Mouse (Mus musculus) layer of hippocampus, postnatal 10 days (tissue): Measurements from ENCODE around the gene Tnks2. TPM values are rescaled to one million over a fixed set of nuclear protein-coding genes. Genes with fewer than 3 reads are reported as not detected.

Source experiments
- DNase-seq, 2 experiments: peaks; one replicate each; pipeline ENCODE4 v3.0.0; 2021; ENCODE audit warnings: low spot score in 2 of 2
- total RNA-seq, 2 experiments: library from RNA; stranded (reverse); gene quantifications; 2 replicates each; pipeline ENCODE4 v1.2.3; 2021

The Tnks2 gene
- total RNA-seq, 2 experiments from 2014 or later: 137 to 143 TPM

DNA sequence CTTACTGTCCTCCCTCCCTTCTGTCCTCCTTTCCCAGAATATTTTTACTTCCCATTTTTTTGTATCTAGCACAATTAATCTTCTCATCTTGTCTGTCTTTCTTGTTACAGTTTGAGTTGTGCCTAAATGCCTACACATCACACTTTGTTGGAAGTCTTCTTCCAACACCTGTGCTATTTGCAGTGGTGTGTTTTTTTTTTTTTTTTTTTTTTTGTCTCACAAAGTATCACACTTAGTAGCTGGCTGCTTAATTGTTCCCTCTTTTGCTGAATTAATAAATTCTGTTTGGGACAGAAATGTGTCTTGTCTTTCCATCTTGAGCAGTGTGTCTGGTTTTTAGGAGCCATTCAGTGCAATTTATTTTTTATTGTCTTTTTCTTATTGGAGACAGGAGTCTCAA, 95.8 kb downstream of the Tnks2 start:
- no peak for DNase-seq

DNA sequence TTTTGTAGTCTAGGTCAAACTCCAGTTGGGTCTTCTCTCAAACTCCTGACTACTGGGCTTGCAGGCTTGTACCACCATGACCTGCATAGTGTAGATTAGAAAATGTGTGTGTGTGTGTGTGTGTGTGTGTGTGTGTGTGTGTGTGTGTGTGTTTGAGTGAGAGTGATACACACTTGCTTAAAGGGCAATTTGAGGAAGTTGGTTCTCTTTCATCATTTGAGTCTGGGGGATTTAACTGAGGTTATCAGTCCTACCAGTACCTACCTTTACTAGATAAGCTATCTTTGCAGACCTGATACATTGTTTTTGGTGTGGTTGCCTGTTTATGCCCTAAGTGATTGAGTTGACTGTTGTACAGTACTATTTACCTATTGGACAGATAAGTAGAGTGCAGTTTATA, 98.1 kb downstream of the Tnks2 start:
- DNase-seq: no peak

DNA sequence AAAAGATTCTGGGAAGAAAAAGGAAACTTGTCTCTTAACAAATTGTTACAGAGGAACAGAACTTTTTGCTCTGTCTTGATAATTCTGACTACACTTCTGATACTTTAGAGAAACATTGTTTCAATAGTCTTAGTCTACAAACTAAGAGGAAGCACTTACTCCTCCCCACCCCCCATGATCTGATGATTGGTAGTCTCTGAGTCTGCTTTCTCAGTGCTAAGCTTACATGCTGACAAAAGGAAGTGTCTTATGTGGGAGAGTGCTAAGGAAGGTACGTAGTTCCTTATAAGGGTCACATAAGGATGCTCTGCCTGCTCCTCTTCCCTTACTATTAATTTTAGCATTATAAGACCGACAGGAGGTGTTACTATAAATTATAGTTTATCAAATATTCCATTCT, 98.6 kb downstream of the Tnks2 start:
- DNase-seq: no peak

DNA sequence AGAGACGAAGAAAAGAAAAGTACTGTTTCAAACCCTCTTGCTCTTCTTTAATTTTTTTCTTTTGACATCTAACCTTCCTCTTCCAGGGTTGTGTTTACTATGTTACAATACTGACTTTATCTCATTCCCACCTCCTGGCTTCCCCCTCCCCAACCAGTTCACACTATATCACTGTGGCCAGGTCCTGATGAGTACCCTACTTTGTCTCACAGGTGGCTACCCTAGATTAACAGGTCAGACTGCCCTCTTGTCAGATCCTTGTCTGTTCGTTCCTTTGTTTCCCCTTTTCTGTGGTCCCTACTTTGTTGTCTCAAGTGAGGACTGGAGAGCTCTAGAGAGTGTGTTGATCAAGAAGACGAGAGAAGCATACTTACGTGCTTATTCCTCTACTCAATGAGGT, 102.3 kb downstream of the Tnks2 start:
- no peak for DNase-seq

DNA sequence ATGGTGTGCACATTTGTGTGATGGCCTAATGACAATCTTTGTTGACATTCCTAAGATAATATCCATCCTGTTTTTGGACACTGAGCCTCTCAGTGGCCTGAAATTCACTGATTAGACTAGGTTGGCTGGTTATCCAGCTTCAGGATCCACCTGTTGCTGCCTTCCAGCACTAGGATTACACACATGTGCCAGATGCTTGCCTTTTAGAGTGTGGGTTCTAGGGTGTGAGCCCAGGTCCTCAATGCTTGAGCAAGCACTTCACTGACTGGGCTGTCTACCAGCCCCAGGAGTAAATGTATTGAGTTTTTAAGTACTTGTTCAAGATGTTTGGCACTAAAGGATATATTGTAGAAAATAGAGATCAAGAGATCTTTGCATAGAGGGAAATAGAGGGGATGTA, 104.0 kb downstream of the Tnks2 start:
- no peak for DNase-seq

DNA sequence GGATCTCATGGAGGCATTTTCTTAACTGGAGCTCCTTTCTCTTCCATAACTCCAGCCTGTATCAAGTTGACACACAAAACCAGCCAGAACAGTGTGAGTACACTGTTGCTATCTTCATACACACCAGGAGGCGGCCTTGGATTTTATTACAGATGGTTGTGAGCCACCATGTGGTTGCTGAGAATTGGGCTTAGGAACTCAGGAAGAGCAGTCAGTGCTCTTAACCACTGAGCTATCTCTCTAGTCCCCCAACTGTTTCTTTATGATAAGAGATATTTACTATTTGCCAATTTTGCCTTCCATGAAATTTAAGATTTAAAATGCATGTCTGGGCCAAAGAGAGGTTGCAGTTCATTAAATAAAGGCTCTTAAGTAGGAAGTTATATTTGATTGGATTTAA, 106.0 kb downstream of the Tnks2 start:
- no peak for DNase-seq

Other genes starting within 250 kb of the Tnks2 start
- 10 to 100 TPM; 37.8 to 43.0 TPM for gene Ppp1r3c, start 97.6 kb upstream of the Tnks2 start, total RNA-seq
- gene Fgfbp3, start 85.4 kb downstream of the Tnks2 start, total RNA-seq: 10 to 100 TPM; 11.3 to 13.5 TPM
- 10 to 100 TPM; 20.0 to 20.5 TPM for gene Btaf1, start 91.8 kb downstream of the Tnks2 start, total RNA-seq